Mouse (Mus musculus) cerebellum, adult 2 months (tissue): ENCODE data around the gene Aamp.

Source experiments
- CTCF ChIP-seq: fragments of 200-500 bp; IDR thresholded peaks from 2 replicates; pipeline ENCODE4 v1.5.1; 2011; ENCODE audit warnings: low read depth, mild to moderate bottlenecking, control low read depth, low read length, moderate library complexity, borderline replicate concordance; ENCODE audit not compliant: insufficient read depth
- POLR2A ChIP-seq: fragments of 200-500 bp; IDR thresholded peaks from 2 replicates; pipeline ENCODE4 v1.6.1; 2011; ENCODE audit warnings: low read length, control low read depth, borderline replicate concordance; ENCODE audit not compliant: insufficient read depth

DNA sequence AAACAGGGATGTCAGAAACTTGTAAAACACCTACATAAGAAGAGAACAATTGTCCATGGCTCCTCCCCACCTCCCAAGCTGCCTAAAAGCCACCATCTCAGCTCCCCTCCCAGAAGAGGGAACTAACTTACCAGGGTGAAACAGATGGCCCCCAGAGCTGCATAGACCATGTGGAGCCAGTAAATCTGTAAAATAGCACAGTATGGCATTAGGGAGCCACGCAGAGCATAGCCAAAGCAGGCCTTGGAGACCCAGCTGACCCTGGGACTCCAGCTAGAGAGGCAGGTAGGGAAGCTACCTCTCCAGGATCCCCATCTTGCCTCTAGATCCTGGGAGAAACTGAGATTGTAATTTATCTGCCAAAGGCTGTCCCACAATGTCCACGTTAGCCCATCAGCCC lies 5.2 kb upstream of the Aamp start:
- TF ChIP-seq CTCF (no peak), POLR2A (no peak)
